Mouse (Mus musculus) E14TG2a.4 (cell line): ENCODE measurements around the gene Spg21.

Experiments used
- H3K27me3 ChIP-seq: 2 replicates; pipeline ENCODE4 v1.6.1; 2014; ENCODE audit warnings: low read length, control low read depth; ENCODE audit not compliant: insufficient read depth
- H3K36me3 ChIP-seq: 2 replicates; pipeline ENCODE4 v1.6.1; 2014; ENCODE audit warnings: low read length, control low read depth; ENCODE audit not compliant: insufficient read depth
- H3K4me1 ChIP-seq: replicated peaks from 2 replicates; pipeline ENCODE4 v1.6.1; 2014; ENCODE audit warnings: low read depth, low read length, control low read depth
- H3K4me3 ChIP-seq: replicated peaks from 2 replicates; pipeline ENCODE4 v1.5.1; 2014; ENCODE audit warnings: mild to moderate bottlenecking, low read length
- H3K9me3 ChIP-seq: 2 replicates; pipeline ENCODE4 v1.6.1; 2014; ENCODE audit warnings: low read length, control low read depth
- CTCF ChIP-seq: conservative IDR thresholded peaks from 2 replicates; pipeline ENCODE4 v1.5.1; 2014; ENCODE audit warnings: low read length
- NANOG ChIP-seq: IDR thresholded peaks from 2 replicates; pipeline ENCODE4 v1.6.1; 2014; ENCODE audit warnings: borderline replicate concordance, low read length, mixed read lengths
- POU5F1 ChIP-seq: IDR thresholded peaks from 2 replicates; pipeline ENCODE4 v1.6.1; 2014; ENCODE audit warnings: low read length, borderline replicate concordance

The Spg21 gene

DNA sequence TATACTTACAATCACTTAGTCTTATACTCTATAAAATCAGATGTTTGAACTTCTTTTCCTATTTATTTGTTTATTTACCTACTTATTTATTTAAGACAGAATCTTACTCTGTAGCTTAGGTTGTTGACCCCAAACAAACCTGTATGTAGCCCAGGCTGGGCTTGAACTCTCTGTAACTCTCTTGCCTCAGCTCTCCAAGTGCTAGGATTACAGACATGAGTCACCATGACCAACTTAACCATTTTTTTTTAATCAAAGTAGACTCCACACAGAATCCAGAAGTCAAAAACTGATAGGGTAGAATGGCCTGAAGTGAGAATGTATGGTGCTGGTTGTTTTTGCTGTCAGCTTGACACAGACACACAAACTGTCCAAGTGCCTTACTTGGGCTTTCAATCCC is 30.3 kb upstream of the Spg21 start:
- Histone ChIP-seq H3K4me3 (no peak overlapping the region), H3K36me3 (no peaks in the 10 kb centered on the region), H3K27me3 (peaks cover 6% of the 10 kb centered on the region; the same call in 1 of the 2 replicates), H3K9me3 (no peaks in the 10 kb centered on the region), H3K4me1 (peaks cover 23% of the 10 kb centered on the region)
- no peak for TF ChIP-seq POU5F1
- no peak for TF ChIP-seq CTCF
- TF ChIP-seq NANOG: no peak

DNA sequence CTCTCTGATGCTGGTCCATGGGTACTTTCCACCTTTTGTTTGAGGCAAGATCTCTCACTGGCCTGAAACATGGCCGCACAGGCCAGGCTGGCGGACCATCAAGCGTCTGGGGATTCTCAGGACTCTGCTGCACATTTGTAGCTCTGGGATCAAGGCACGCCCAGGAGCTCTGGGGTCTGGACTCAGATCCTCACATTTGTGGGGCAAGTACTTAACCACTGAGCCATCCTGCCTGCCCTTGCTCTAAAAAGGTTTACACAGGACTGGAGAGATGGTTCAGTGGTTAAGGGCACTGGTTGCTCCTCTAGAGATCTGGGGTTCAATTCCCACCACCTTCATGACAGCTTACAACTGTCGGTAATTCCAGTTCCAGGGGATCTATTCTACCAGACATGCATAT is 29.8 kb upstream of the Spg21 start:
- Histone ChIP-seq H3K4me3 (no peak overlapping the region), H3K9me3 (no peaks in the 10 kb centered on the region), H3K27me3 (peaks cover 6% of the 10 kb centered on the region; the same call in 1 of the 2 replicates), H3K36me3 (no peaks in the 10 kb centered on the region), H3K4me1 (peaks cover 23% of the 10 kb centered on the region)
- no peak for TF ChIP-seq POU5F1
- TF ChIP-seq NANOG: no peak
- no peak for TF ChIP-seq CTCF

DNA sequence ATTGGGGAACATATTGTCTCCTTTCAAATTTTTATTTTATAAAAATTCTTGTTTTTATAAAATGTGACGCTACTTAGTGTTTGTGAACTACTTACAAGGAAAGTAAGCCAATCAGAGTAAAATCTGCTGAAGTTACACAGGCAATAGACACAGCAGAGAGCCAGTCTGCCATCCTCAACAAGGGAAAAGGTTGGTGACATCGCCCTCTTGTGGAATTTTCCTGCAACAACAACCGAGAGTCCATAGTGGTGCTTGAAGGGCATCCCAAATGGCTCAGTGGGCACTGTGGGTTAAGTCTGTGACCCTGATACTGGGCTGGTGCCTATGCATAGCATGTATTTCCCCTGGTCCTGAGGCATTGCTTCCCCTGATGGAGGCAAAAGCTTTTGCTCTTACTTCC is 28.5 kb upstream of the Spg21 start:
- H3K4me1 ChIP-seq: peaks cover 31% of the 10 kb centered on the region
- TF ChIP-seq CTCF: peak; percentile 85
- no peak for TF ChIP-seq POU5F1
- no peak for TF ChIP-seq NANOG
- 0 out of 2 replicates have a peak, but pooled peaks cover 1% of the 10 kb centered on the region for H3K36me3 ChIP-seq
- no peaks in the 10 kb centered on the region for H3K9me3 ChIP-seq
- H3K4me3 ChIP-seq: no peak overlapping the region
- peaks cover 6% of the 10 kb centered on the region; the same call in 1 of the 2 replicates for H3K27me3 ChIP-seq

DNA sequence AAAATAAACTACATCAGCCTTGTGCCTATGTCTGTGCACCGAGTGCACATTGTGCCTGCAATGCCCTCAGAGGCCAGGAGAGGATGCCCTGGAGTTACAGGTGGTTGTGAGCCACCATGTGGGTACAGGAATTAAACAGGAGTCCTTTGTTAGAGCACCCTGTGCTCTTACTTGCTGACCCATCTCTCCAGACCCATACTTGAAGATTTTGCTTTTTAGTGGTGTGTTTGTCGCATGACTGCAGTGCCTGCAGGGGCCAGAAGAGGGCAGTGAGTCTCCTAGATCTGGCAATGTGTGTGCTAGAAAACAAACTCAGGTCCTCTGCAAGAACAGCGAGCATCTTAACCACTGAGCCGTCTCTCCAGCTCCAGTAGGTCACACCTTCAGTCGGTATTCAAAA is 26.6 kb upstream of the Spg21 start:
- Histone ChIP-seq H3K27me3 (peaks cover 6% of the 10 kb centered on the region; the same call in 1 of the 2 replicates), H3K36me3 (peaks cover 16% of the 10 kb centered on the region; the same call in 1 of the 2 replicates), H3K9me3 (no peaks in the 10 kb centered on the region), H3K4me3 (no peak overlapping the region), H3K4me1 (peaks cover 31% of the 10 kb centered on the region)
- TF ChIP-seq NANOG (no peak), CTCF (peak; percentile 92)

DNA sequence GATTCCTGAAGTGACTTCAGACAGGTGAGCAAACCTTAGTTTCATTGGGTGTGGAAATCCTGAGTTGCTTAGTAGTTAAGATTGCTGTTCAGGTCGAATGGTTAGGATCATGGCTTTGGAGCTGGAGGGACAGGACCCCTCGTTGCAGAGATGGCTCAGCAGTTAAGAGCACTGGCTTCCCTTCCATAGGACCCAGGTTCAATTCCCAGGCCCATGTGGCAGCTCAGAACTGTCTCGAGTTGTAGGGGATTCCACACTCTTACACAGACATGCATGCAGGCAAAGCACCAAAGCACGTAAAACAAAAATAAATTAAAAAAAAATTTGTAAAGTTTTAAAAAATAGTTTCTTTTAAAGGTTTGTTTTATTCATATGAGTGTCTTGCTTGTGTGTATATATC is 25.5 kb upstream of the Spg21 start:
- Histone ChIP-seq H3K4me1 (peaks cover 31% of the 10 kb centered on the region), H3K27me3 (peaks cover 6% of the 10 kb centered on the region; the same call in 1 of the 2 replicates), H3K4me3 (no peak overlapping the region), H3K9me3 (no peaks in the 10 kb centered on the region), H3K36me3 (peaks cover 22% of the 10 kb centered on the region)
- TF ChIP-seq CTCF (no peak), POU5F1 (no peak)

DNA sequence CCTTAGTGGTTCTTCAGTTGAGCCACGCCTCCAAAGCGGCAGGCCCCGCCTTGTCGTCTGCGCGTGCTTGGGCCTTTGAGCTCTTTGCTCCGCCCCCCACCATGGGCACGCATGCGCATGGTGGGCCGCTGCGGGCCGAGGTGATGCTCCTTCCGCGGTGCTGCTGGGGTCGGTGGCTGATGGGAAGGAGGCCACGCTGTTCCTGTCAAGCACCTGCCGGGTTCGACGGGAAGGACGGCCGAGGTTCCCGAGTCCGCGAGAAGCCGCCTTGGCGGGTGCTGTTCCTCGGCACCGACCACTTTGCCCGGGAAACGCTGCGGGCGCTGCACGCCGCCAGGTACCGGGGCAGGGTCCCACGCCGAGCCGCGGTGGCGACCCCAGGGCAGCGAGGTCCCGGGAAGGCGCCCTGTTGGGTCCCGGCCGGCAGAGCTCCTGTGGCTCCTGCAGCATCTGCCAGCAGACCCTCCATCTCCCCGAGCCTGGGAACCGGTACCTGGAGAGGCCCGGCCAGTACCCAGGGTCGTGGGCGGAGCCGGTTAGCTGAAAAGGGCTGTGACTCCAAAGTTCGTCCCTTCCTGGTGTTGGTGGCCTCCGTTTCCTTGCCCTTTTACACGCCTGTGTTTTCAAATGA is 25.0 kb upstream of the Spg21 start, which contains the start of gene Mtfmt:
Mtfmt (plus strand) TSS at position 112 of the 631 bp plus-strand sequence.
- H3K9me3 ChIP-seq: no peaks in the 10 kb centered on the region
- H3K36me3 ChIP-seq: peaks cover 28% of the 10 kb centered on the region
- peak within 1 kb of the TSS; percentile 97 for H3K4me3 ChIP-seq
- TF ChIP-seq NANOG (no peak), POU5F1 (no peak), CTCF (no peak)
- peaks cover 6% of the 10 kb centered on the region; the same call in 1 of the 2 replicates for H3K27me3 ChIP-seq
- H3K4me1 ChIP-seq: peaks cover 29% of the 10 kb centered on the region

DNA sequence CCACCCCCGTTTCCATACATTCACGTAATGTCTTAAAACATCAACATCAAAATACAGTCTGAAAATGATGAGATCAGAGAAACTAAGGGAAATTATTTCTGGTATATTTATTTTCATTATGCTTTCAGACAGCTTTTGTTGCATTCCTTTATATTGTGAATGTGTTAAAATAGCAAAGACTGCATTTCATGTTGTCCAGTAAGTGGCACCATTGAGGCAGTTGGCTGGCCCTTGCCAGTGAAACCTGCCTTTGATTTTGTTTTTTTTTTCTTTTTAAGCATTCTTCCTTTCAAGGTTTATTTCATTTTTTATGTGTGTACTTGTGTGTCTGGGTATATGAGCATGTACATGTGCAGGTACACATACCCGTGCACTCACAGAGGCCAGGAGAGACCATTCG is 16.1 kb upstream of the Spg21 start:
- H3K4me3 ChIP-seq: no peak overlapping the region
- peaks cover 12% of the 10 kb centered on the region; the same call in 1 of the 2 replicates for H3K4me1 ChIP-seq
- H3K36me3 ChIP-seq: peaks cover 82% of the 10 kb centered on the region
- TF ChIP-seq POU5F1 (no peak), CTCF (no peak)
- H3K9me3 ChIP-seq: no peaks in the 10 kb centered on the region
- H3K27me3 ChIP-seq: no peaks in the 10 kb centered on the region

DNA sequence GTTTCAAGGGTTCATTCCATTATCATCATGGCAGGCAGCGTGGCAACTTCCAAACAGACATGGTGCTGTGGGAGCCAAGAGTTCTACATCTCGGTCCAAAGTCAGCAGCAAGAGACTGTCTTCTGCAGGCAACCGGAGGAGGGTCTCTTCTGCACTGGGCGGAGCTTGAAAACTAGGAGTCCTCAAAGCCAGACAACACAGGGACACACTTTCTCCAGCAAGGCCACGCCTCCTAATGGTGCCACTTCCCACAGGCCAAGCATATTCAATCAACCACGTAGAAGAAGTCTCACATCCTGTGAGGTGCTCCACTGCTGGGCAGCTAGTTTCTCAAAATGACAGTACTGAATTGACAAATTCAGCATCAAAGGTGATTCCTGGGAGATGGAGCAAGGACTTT is 12.8 kb upstream of the Spg21 start:
- TF ChIP-seq POU5F1 (no peak), NANOG (no peak), CTCF (no peak)
- H3K4me3 ChIP-seq: no peak overlapping the region
- H3K27me3 ChIP-seq: no peaks in the 10 kb centered on the region
- H3K4me1 ChIP-seq: peaks cover 6% of the 10 kb centered on the region; the same call in 1 of the 2 replicates
- no peaks in the 10 kb centered on the region for H3K9me3 ChIP-seq
- peaks cover 84% of the 10 kb centered on the region for H3K36me3 ChIP-seq

DNA sequence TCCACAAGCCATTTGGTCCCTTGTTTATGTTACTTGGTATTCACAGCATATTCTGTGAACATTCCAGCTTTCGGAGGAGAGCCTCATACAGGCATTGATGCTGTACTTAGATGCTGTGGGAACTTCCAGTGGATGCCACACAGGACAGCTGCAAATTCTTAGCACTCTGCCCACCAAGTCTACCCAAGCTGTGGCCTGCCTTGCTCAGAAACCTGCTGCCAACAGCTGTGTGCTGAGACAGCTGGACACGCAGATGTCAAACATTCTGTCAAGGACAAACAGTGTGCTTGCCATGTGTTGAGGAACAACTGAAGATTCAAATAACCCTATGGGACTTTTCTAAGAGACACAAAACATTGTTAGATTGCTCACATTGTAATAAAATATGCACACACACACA is 1.8 kb upstream of the Spg21 start:
- no peak for TF ChIP-seq NANOG
- no peak for TF ChIP-seq CTCF
- no peak for TF ChIP-seq POU5F1
- no peaks in the 10 kb centered on the region for H3K27me3 ChIP-seq
- peaks cover 16% of the 10 kb centered on the region for H3K4me1 ChIP-seq
- H3K36me3 ChIP-seq: no peaks in the 10 kb centered on the region
- H3K4me3 ChIP-seq: no peak overlapping the region
- H3K9me3 ChIP-seq: no peaks in the 10 kb centered on the region
